Mouse (Mus musculus): ENCODE measurements around the gene Dhx30. TPM values are rescaled to one million over a fixed set of nuclear protein-coding genes. Genes with fewer than 3 reads are reported as not detected.
"Not testable (repeated sequence)": the region's sequence is repeated elsewhere in the genome, so short reads cannot be mapped to it uniquely, and the experiment has no call there.

Dhx30 gene
- polyA plus RNA-seq, 1 experiment from 2014 or later, result 144 TPM

- H3K4me1 ChIP-seq (ENCODE audit: insufficient read depth, low read length), result peaks cover 7% of the 10 kb centered on the region
- H3K4me2 ChIP-seq (replicated peaks; ENCODE audit: low read depth, low read length), result peak overlapping the region; percentile 71
- 0 out of 2 replicates have a peak overlapping the region, but pooled peaks have one; percentile 43 for H3K27ac ChIP-seq (ENCODE audit: low read length)
- peaks cover 56% of the 10 kb centered on the region for H3K36me3 ChIP-seq (ENCODE audit: insufficient read depth, low read length)
- no peaks in the 10 kb centered on the region for H3K27me3 ChIP-seq (ENCODE audit: insufficient read depth, low read length)
- WGBS, result 3% methylated on average over 41 of the region's 41 CpGs
- peak; percentile 96 for ATAC-seq (ENCODE audit: low FRiP score, low TSS enrichment)
- peak overlapping the region; percentile 96 for H3K9ac ChIP-seq (replicated peaks; ENCODE audit: low read length)
- H3K9me3 ChIP-seq (ENCODE audit: low read length), result no peaks in the 10 kb centered on the region
- peak overlapping the region; percentile 95 for H3K4me3 ChIP-seq (ENCODE audit: low read length)
Measured at GRCm38 (mm10) chr9:110100627-110101600, 16.7 kb downstream of the Dhx30 start.

GRCm38 (mm10) chr9:110097791-110098190 lies 19.8 kb downstream of the Dhx30 start:
- Histone ChIP-seq H3K27me3 (ENCODE audit: insufficient read depth, low read length) (no peaks in the 10 kb centered on the region), H3K4me2 (replicated peaks; ENCODE audit: low read depth, low read length) (no peak overlapping the region), H3K27ac (ENCODE audit: low read length) (no peak overlapping the region), H3K4me3 (ENCODE audit: low read length) (no peak overlapping the region), H3K4me1 (ENCODE audit: insufficient read depth, low read length) (peaks cover 7% of the 10 kb centered on the region), H3K9ac (replicated peaks; ENCODE audit: low read length) (no peak overlapping the region), H3K9me3 (ENCODE audit: low read length) (no peaks in the 10 kb centered on the region), H3K36me3 (ENCODE audit: insufficient read depth, low read length) (peaks cover 50% of the 10 kb centered on the region)
- 93% methylated on average over 3 of the region's 3 CpGs for WGBS
- no peak for ATAC-seq (ENCODE audit: low FRiP score, low TSS enrichment)

DNA sequence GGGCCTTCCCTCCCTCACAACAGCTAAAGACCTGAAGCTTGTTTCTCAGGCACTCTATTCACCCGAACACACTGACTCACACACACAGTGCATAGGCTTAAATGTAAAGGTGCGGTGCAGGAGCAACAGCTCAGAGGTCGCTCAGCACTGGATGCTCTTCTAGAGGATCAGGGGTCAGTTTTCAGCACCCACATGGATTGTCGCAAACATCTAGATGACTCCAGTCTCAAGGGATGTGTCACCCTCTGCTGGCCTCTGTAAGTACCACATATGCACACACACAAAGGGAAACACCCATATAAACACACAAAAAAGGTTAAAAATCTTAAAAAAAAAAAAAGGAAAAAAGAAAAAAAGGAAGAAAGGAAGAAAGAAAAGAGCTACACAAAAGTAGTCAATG lies 22.9 kb downstream of the Dhx30 start:
- Histone ChIP-seq H3K9me3 (ENCODE audit: low read length) (no peaks in the 10 kb centered on the region), H3K4me2 (replicated peaks; ENCODE audit: low read depth, low read length) (no peak overlapping the region), H3K27ac (ENCODE audit: low read length) (no peak overlapping the region), H3K27me3 (ENCODE audit: insufficient read depth, low read length) (no peaks in the 10 kb centered on the region), H3K36me3 (ENCODE audit: insufficient read depth, low read length) (peaks cover 75% of the 10 kb centered on the region), H3K9ac (replicated peaks; ENCODE audit: low read length) (no peak overlapping the region), H3K4me3 (ENCODE audit: low read length) (no peak overlapping the region), H3K4me1 (ENCODE audit: insufficient read depth, low read length) (no peaks in the 10 kb centered on the region; the same call in 1 of the 2 replicates)
- 95% methylated on average over 4 of the region's 4 CpGs for WGBS
- ATAC-seq (ENCODE audit: low FRiP score, low TSS enrichment), result no peak

DNA sequence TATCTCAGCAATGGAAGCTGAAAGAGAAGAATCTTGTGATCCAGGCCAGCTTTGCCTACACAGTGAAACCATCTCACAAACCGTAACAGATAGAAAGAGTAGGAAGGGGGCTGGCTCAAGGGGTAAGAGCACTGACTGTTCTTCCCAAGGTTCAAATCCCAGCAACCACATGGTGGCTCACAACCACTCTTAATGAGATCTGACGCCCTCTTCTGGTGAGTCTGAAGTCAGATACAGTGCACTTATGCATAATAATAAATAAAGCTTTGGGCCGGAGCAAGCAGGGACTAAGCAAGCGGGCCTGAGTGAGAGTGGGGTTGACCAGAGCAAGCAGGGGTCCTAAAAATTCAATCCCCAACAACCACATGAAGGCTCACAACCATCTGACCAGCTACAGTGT lies 24.3 kb downstream of the Dhx30 start:
- no peak for ATAC-seq (ENCODE audit: low FRiP score, low TSS enrichment)
- Histone ChIP-seq H3K9ac (replicated peaks; ENCODE audit: low read length) (no peak overlapping the region), H3K27me3 (ENCODE audit: insufficient read depth, low read length) (no peaks in the 10 kb centered on the region), H3K4me2 (replicated peaks; ENCODE audit: low read depth, low read length) (no peak overlapping the region), H3K9me3 (ENCODE audit: low read length) (no peaks in the 10 kb centered on the region), H3K4me3 (ENCODE audit: low read length) (no peak overlapping the region), H3K4me1 (ENCODE audit: insufficient read depth, low read length) (no peaks in the 10 kb centered on the region), H3K36me3 (ENCODE audit: insufficient read depth, low read length) (peaks cover 79% of the 10 kb centered on the region), H3K27ac (ENCODE audit: low read length) (no peak overlapping the region)
- WGBS, result 84% methylated on average over 4 of the region's 4 CpGs

GRCm38 (mm10) chr9:110085693-110086092 lies 31.9 kb downstream of the Dhx30 start:
- peaks cover 74% of the 10 kb centered on the region for H3K36me3 ChIP-seq (ENCODE audit: insufficient read depth, low read length)
- H3K4me2 ChIP-seq (replicated peaks; ENCODE audit: low read depth, low read length), result no peak overlapping the region
- no peak overlapping the region for H3K4me3 ChIP-seq (ENCODE audit: low read length)
- H3K9ac ChIP-seq (replicated peaks; ENCODE audit: low read length), result no peak overlapping the region
- 83% methylated on average over 8 of the region's 8 CpGs for WGBS
- no peaks in the 10 kb centered on the region for H3K27me3 ChIP-seq (ENCODE audit: insufficient read depth, low read length)
- ATAC-seq (ENCODE audit: low FRiP score, low TSS enrichment), result no peak
- no peak overlapping the region for H3K27ac ChIP-seq (ENCODE audit: low read length)
- no peaks in the 10 kb centered on the region for H3K4me1 ChIP-seq (ENCODE audit: insufficient read depth, low read length)
- no peaks in the 10 kb centered on the region for H3K9me3 ChIP-seq (ENCODE audit: low read length)

GRCm38 (mm10) chr9:110084201-110084964 lies 33.2 kb downstream of the Dhx30 start:
- Histone ChIP-seq H3K9ac (replicated peaks; ENCODE audit: low read length) (no peak overlapping the region), H3K4me3 (ENCODE audit: low read length) (no peak overlapping the region), H3K27me3 (ENCODE audit: insufficient read depth, low read length) (no peaks in the 10 kb centered on the region), H3K4me2 (replicated peaks; ENCODE audit: low read depth, low read length) (no peak overlapping the region), H3K9me3 (ENCODE audit: low read length) (no peaks in the 10 kb centered on the region), H3K4me1 (ENCODE audit: insufficient read depth, low read length) (no peaks in the 10 kb centered on the region), H3K27ac (ENCODE audit: low read length) (no peak overlapping the region), H3K36me3 (ENCODE audit: insufficient read depth, low read length) (peaks cover 76% of the 10 kb centered on the region)
- ATAC-seq (ENCODE audit: low FRiP score, low TSS enrichment), result peak; percentile 23; the same call in 1 of the 2 replicates
- WGBS, result 78% methylated on average over 25 of the region's 25 CpGs

DNA sequence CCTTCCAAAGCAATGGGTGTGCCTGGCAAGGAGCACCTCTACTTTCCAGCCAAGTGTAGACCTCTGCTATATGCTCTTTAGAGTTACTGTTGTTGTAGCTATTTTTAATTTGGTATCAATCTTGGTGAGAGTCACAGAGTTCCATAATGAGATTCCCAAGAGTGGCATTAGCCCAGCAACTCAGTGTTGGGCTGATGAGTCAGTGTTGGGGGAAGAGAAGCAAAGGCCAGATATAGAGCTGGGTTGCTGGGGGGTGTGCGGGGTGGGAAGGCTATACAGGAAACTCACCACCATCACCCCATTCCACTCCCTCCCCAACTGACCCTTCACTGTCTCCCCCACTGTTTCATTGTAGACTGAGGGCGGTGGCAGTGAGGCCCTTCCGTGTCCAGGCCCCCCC lies 36.6 kb downstream of the Dhx30 start:
- ATAC-seq (ENCODE audit: low FRiP score, low TSS enrichment), result no peak
- Histone ChIP-seq H3K9ac (replicated peaks; ENCODE audit: low read length) (no peak overlapping the region), H3K27ac (ENCODE audit: low read length) (no peak overlapping the region), H3K36me3 (ENCODE audit: insufficient read depth, low read length) (peaks cover 59% of the 10 kb centered on the region), H3K4me2 (replicated peaks; ENCODE audit: low read depth, low read length) (no peak overlapping the region), H3K9me3 (ENCODE audit: low read length) (no peaks in the 10 kb centered on the region), H3K4me3 (ENCODE audit: low read length) (no peak overlapping the region), H3K4me1 (ENCODE audit: insufficient read depth, low read length) (no peaks in the 10 kb centered on the region), H3K27me3 (ENCODE audit: insufficient read depth, low read length) (no peaks in the 10 kb centered on the region)
- 78% methylated on average over 3 of the region's 3 CpGs for WGBS

- ATAC-seq (ENCODE audit: low FRiP score, low TSS enrichment); H3K9ac ChIP-seq (replicated peaks; ENCODE audit: low read length); H3K9me3 ChIP-seq (ENCODE audit: low read length); H3K4me1 ChIP-seq (ENCODE audit: insufficient read depth, low read length); H3K27me3 ChIP-seq (ENCODE audit: insufficient read depth, low read length); H3K4me2 ChIP-seq (replicated peaks; ENCODE audit: low read depth, low read length); H3K27ac ChIP-seq (ENCODE audit: low read length); H3K4me3 ChIP-seq (ENCODE audit: low read length): not testable (repeated sequence)
- WGBS, result 76% methylated on average over 4 of the region's 7 CpGs
- H3K36me3 ChIP-seq (ENCODE audit: insufficient read depth, low read length), result peaks cover 41% of the 10 kb centered on the region
Measured at GRCm38 (mm10) chr9:110076468-110076867, 41.2 kb downstream of the Dhx30 start.

DNA sequence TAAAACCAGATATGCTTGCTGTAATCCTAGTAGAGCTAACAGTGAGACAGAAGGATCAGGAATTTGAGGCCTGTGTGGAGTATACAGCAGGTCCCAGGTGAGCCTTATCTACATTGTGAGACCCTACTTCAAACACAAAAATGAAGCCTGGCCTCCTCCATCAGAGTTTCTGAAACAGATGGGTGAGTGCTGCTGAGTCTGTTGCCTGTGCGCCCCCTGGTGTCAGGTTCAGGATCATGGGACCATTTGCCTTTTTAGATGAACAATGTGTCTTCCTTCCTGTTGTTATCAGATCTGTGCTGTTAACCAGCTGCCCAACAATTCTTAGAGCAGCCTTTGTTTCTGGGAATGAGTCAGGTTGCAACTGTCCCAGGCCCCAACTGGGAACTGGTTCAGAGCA lies 45.8 kb downstream of the Dhx30 start:
- 0 out of 2 replicates have a peak, but pooled peaks have one; percentile 46 for ATAC-seq (ENCODE audit: low FRiP score, low TSS enrichment)
- H3K36me3 ChIP-seq (ENCODE audit: insufficient read depth, low read length), result peaks cover 44% of the 10 kb centered on the region
- 0% methylated on average over 1 of the region's 1 CpGs for WGBS
- no peaks in the 10 kb centered on the region for H3K27me3 ChIP-seq (ENCODE audit: insufficient read depth, low read length)
- H3K4me1 ChIP-seq (ENCODE audit: insufficient read depth, low read length), result 0 out of 2 replicates have a peak, but pooled peaks cover 3% of the 10 kb centered on the region
- no peak overlapping the region for H3K9ac ChIP-seq (replicated peaks; ENCODE audit: low read length)
- no peaks in the 10 kb centered on the region for H3K9me3 ChIP-seq (ENCODE audit: low read length)
- H3K27ac ChIP-seq (ENCODE audit: low read length), result no peak overlapping the region
- H3K4me3 ChIP-seq (ENCODE audit: low read length), result no peak overlapping the region
- H3K4me2 ChIP-seq (replicated peaks; ENCODE audit: low read depth, low read length), result no peak overlapping the region
